Mouse (Mus musculus) midbrain, embryonic 11.5 days (tissue): ENCODE results near the gene Washc2. TPM values are rescaled to one million over a fixed set of nuclear protein-coding genes. Genes with fewer than 3 reads are reported as not detected.

Experiments used
- polyA plus RNA-seq: library from polyadenylated mRNA; unstranded; fragments of >200 nt; fragmentation: Nextera tagmentation; extraction: Ambion mirVana; gene quantifications from 2 replicates; pipeline ENCODE4 v1.2.1, GENCODE M21; 2014

Washc2 gene
- polyA plus RNA-seq, 1 experiment from 2014 or later = 53.9 TPM

Other genes with a start within 250 kb of the Washc2 start
- gene Plxnd1, start 213.0 kb upstream of the Washc2 start, polyA plus RNA-seq = 13.2 and 17.5 TPM in 2 replicates
- gene Tmcc1, start 14.6 kb upstream of the Washc2 start, polyA plus RNA-seq = 16.2 and 18.9 TPM in 2 replicates
- 13.3 and 14.3 TPM in 2 replicates for gene Zfand4, start 56.2 kb downstream of the Washc2 start, polyA plus RNA-seq
- gene March8, start 130.0 kb downstream of the Washc2 start, polyA plus RNA-seq = 35.3 and 37.4 TPM in 2 replicates